In the genomic region with DNA sequence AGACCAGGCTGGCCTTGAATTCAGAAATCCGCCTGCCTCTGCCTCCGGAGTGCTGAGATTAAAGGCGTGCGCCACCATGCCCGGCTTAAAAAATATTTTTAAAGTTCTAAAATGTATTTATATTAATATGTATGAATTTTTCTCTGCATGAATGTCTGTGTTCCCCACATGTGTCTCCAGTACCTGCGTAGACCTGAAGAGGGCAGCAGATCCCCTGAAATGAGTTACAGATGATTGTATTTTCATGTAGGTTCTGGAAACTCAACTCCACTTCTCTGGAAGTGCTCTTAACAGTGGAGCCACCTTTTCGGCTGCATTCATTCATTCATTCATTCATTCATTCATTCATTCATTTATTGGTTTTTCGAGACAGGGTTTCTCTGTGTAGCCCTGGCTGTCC, we compare ENCODE assay signal across 9 mouse cellular contexts. TPM values are rescaled to one million over a fixed set of nuclear protein-coding genes. Genes with fewer than 3 reads are reported as not detected.
DNase-seq lines count a peak whose midpoint lies in the region; ATAC-seq and TF ChIP-seq lines count a peak whose summit lies in the region.
"Had no signal": no experiment of that assay in that cellular context is flagged by ENCODE, and none has a peak within 500 bp of the region (broad histone marks: within the 10 kb centered on the region; RNA-seq: fewer than 3 reads in every experiment).

No protein-coding gene starts in this region.

- H3K4me3 ChIP-seq in forebrain, embryonic 10.5 days = no peak overlapping the region
- H3K4me3 ChIP-seq in forebrain, embryonic 12.5 days (replicated peaks) = no peak overlapping the region
- no peak overlapping the region for H3K4me3 ChIP-seq in spleen, adult 2 months (ENCODE audit: extremely low read depth, insufficient read depth, insufficient read length)
- H3K4me3 ChIP-seq: liver, embryonic 15.5 days had no signal

- H3K4me2 ChIP-seq in forebrain, embryonic 12.5 days = no peak overlapping the region
- H3K4me2 ChIP-seq: liver, embryonic 15.5 days had no signal

- TF ChIP-seq POLR2A in spleen, adult 2 months (IDR thresholded peaks at IDR 0.05; ENCODE audit: low read depth, low read length) = no peak

- peak; percentile 42 for DNase-seq in forebrain, embryonic 10.5 days (ENCODE audit: extremely low spot score, low spot score)
- peak; percentile 71 to 81 for DNase-seq in CD8-positive naive resting alpha-beta T cell, adult 2 months (ENCODE audit: low read depth in 2 of 2, low spot score in 2 of 2)
- peak; percentile 24 for DNase-seq in brain, embryonic 18.5 days (ENCODE audit: low read depth, low spot score)
- DNase-seq in fibroblast of lung, adult 2 months (ENCODE audit: low read depth) = peak; percentile 24
- DNase-seq in large intestine, adult 2 months (ENCODE audit: low read depth, low spot score) = peak; percentile 31
- peak; percentile 81 for DNase-seq in lung, postnatal 14 days
- peak; percentile 41 to 69 for DNase-seq in spleen, adult 2 months (ENCODE audit: low read depth in 1 of 2, low spot score in 2 of 2)

- ATAC-seq in forebrain, embryonic 12.5 days (ENCODE audit: low FRiP score) = no peak

- H3K9me3 ChIP-seq in forebrain, embryonic 10.5 days = no peaks in the 10 kb centered on the region
- H3K9me3 ChIP-seq in forebrain, embryonic 12.5 days = no peaks in the 10 kb centered on the region
- H3K9me3 ChIP-seq: liver, embryonic 15.5 days had no signal

- no peaks in the 10 kb centered on the region for H3K36me3 ChIP-seq in forebrain, embryonic 10.5 days (replicated peaks)
- no peaks in the 10 kb centered on the region for H3K36me3 ChIP-seq in forebrain, embryonic 12.5 days (replicated peaks)
- H3K36me3 ChIP-seq in spleen, adult 2 months (ENCODE audit: control insufficient read depth, insufficient read depth, low read length) = no peaks in the 10 kb centered on the region
- H3K36me3 ChIP-seq: liver, embryonic 15.5 days had no signal

- no peaks in the 10 kb centered on the region for H3K27me3 ChIP-seq in forebrain, embryonic 10.5 days (ENCODE audit: poor library complexity, severe bottlenecking)
- no peaks in the 10 kb centered on the region for H3K27me3 ChIP-seq in forebrain, embryonic 12.5 days
- H3K27me3 ChIP-seq in spleen, adult 2 months (ENCODE audit: control insufficient read depth, insufficient read depth, low read length) = no peaks in the 10 kb centered on the region
- H3K27me3 ChIP-seq: liver, embryonic 15.5 days had no signal

- H3K9ac ChIP-seq in forebrain, embryonic 12.5 days = no peak overlapping the region
- H3K9ac ChIP-seq: liver, embryonic 15.5 days had no signal

- H3K4me1 ChIP-seq in forebrain, embryonic 10.5 days = peaks cover 9% of the 10 kb centered on the region
- peaks cover 9% of the 10 kb centered on the region for H3K4me1 ChIP-seq in forebrain, embryonic 12.5 days
- no peaks in the 10 kb centered on the region for H3K4me1 ChIP-seq in spleen, adult 2 months (ENCODE audit: control insufficient read depth, insufficient read depth, insufficient read length)

- WGBS in forebrain, embryonic 10.5 days = 69% methylated on average over 8 of the region's 8 CpGs
- WGBS in forebrain, embryonic 12.5 days = 64% methylated on average over 8 of the region's 8 CpGs
- WGBS in large intestine, adult 2 months = 70% methylated on average over 8 of the region's 8 CpGs
- WGBS in spleen, adult 2 months = 65% methylated on average over 8 of the region's 8 CpGs

- no peak overlapping the region for H3K27ac ChIP-seq in forebrain, embryonic 10.5 days
- H3K27ac ChIP-seq in forebrain, embryonic 12.5 days = no peak overlapping the region
- H3K27ac ChIP-seq in spleen, adult 2 months (ENCODE audit: insufficient read depth, low read length) = no peak overlapping the region
- H3K27ac ChIP-seq: liver, embryonic 15.5 days had no signal

- peak; percentile 51; the same call in 1 of the 2 replicates for TF ChIP-seq CTCF in spleen, adult 2 months (IDR thresholded peaks at IDR 0.05; ENCODE audit: extremely low read depth, insufficient read depth, insufficient read length, insufficient replicate concordance)

RNA-seq across cellular contexts. Expression of gene Tipin, which starts 3.7 kb away (rescaled TPM):
- 330 and 333 TPM in 2 replicates for polyA plus RNA-seq in forebrain, embryonic 10.5 days (2016; fragmentation: Nextera tagmentation; extraction: Ambion mirVana)
- polyA plus RNA-seq in forebrain, embryonic 12.5 days (2016; fragmentation: Nextera tagmentation; extraction: Ambion mirVana) = 252 and 254 TPM in 2 replicates
- 5.5 and 7.1 TPM in 2 replicates for polyA plus RNA-seq in large intestine, adult 2 months (2012; rRNA removed)
- 2.4 and 3.3 TPM in 2 replicates for polyA plus RNA-seq in spleen, adult 2 months (2012; rRNA removed)

RNA-seq across cellular contexts. Expression of gene Map2k1, which starts 24.3 kb away (rescaled TPM):
- polyA plus RNA-seq in forebrain, embryonic 10.5 days (2016; fragmentation: Nextera tagmentation; extraction: Ambion mirVana) = 74.9 and 81.7 TPM in 2 replicates
- 55.5 and 56.0 TPM in 2 replicates for polyA plus RNA-seq in forebrain, embryonic 12.5 days (2016; fragmentation: Nextera tagmentation; extraction: Ambion mirVana)
- polyA plus RNA-seq in large intestine, adult 2 months (2012; rRNA removed) = 57.1 and 74.8 TPM in 2 replicates
- 35.6 and 38.0 TPM in 2 replicates for polyA plus RNA-seq in spleen, adult 2 months (2012; rRNA removed)

RNA-seq across cellular contexts. Expression of gene Uchl4, which starts 42.7 kb away (rescaled TPM):
- polyA plus RNA-seq in forebrain, embryonic 10.5 days (2016; fragmentation: Nextera tagmentation; extraction: Ambion mirVana) = 3.6 and 4.4 TPM in 2 replicates
- 1.7 and 3.5 TPM in 2 replicates for polyA plus RNA-seq in forebrain, embryonic 12.5 days (2016; fragmentation: Nextera tagmentation; extraction: Ambion mirVana)
- polyA plus RNA-seq in large intestine, adult 2 months (2012; rRNA removed) = 0.12 and 0.31 TPM in 2 replicates
- polyA plus RNA-seq in spleen, adult 2 months (2012; rRNA removed) = not detected in 2 replicates

Comparison
In these comparisons a context has a peak if more than half of its experiments do, and no peak if none do; other contexts are left out.
1. DNase-seq: peak in every context shown above with its lines; median percentile 81 in lung, postnatal 14 days; 76 in CD8-positive naive resting alpha-beta T cell, adult 2 months; 55 in spleen, adult 2 months; 42 in forebrain, embryonic 10.5 days; 31 in large intestine, adult 2 months; 24 in brain, embryonic 18.5 days; 24 in fibroblast of lung, adult 2 months.
2. RNA of gene Tipin, which starts 3.7 kb away (polyA plus RNA-seq): 330 to 333 TPM in forebrain, embryonic 10.5 days and 252 to 254 TPM in forebrain, embryonic 12.5 days; 5.5 to 7.1 TPM in large intestine, adult 2 months and 2.4 to 3.3 TPM in spleen, adult 2 months; every median in the first group is over 10 times any median in the second.